Mouse (Mus musculus) adrenal gland, adult 8-10 months (tissue): ENCODE measurements around the gene Hoxa1. TPM values are rescaled to one million over a fixed set of nuclear protein-coding genes. Genes with fewer than 3 reads are reported as not detected.

ENCODE experiments used
- DNase-seq: peaks from one replicate; pipeline ENCODE4 v3.0.0; 2022
- total RNA-seq, 4 experiments: library from RNA; stranded (reverse); gene quantifications; 2 replicates each; pipeline ENCODE4 v1.2.4; 2022

Hoxa1 gene
- total RNA-seq, 4 experiments from 2014 or later, result 0.23 to 1.1 (median 0.83) TPM

- DNase-seq, result no peak
Measured at GRCm38 (mm10) chr6:52157466-52158275, 446 bp downstream of the Hoxa1 start.

GRCm38 (mm10) chr6:52156551-52157200 is 1.4 kb downstream of the Hoxa1 start:
- no peak for DNase-seq

DNA sequence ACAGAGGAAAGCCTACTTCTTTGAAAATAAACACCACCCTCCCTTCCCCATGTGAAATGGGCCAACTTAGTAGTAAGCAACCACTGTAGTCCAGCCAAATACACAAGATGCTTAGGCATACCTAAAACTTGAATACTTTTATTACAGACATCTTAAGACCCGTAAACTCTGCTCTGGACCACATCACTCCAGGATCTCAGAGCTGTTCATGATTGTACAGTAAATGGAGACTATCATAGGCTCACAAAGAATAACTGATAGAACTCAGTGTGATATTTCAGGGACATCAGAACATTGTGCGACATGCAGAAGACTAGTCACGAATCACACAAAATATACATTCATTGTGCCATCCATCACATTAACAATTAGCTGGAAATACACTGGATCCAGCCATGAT is 2.6 kb downstream of the Hoxa1 start:
- DNase-seq, result no peak

DNA sequence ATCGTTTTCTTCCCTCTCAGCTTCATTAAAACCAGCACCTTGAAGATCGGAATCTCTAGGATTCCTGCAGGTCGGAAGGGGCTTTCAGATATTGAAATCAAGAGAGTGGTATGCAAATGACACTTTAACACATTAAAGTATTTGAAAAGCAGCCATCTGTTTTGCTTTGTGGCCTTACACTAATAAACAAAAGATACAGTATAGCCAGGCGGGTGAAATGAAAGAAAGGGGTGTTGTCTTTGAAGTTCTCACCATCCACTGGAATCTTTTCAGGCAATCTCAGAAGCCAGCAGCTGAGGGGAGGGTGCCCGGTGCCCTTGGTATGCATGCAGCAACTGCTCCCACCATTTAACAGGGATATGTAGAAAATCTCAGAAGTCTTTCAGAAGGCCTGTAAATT is 4.1 kb downstream of the Hoxa1 start:
- no peak for DNase-seq

DNA sequence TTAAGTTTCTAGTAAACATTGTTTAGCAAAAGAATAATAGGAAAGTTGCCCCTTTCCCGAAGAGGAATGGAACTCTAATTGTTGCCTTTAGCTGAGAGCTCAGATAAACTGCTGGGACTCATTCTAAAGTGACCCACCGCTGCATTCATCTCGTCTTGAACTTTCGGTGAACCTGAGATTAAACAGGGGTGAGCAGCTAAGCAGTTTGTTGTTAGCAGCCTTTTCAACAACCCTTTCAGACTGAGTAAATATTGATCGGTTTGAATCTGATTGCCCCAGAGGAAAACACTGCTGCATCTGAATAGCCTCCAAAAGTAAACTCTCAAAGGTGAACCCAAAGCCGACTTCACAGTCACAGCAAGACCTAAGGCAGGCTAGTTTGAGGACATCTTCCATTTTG is 4.8 kb downstream of the Hoxa1 start:
- no peak for DNase-seq

GRCm38 (mm10) chr6:52152226-52153193 is 5.6 kb downstream of the Hoxa1 start:
- no peak for DNase-seq

DNA sequence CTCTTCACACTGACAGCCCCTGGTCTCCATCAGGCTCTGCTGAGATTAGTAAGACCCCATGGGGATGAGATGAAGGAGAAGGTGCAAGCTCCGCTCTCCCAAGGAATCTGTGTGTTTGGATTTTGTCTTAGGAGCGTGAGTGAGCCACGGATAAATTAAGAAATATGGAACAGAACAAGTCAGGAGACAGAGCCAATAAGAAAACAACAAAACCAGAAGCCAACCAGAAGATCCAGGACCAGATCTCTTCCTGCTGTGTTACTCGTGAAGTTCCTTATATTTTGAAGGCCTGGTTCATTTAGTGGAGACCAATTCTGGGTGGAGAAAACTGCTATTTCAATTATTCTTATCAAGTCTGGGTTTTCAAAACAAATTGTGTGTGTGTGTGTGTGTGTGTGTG is 6.5 kb downstream of the Hoxa1 start:
- no peak for DNase-seq

GRCm38 (mm10) chr6:52150401-52150966 is 7.6 kb downstream of the Hoxa1 start:
- DNase-seq, result no peak

DNA sequence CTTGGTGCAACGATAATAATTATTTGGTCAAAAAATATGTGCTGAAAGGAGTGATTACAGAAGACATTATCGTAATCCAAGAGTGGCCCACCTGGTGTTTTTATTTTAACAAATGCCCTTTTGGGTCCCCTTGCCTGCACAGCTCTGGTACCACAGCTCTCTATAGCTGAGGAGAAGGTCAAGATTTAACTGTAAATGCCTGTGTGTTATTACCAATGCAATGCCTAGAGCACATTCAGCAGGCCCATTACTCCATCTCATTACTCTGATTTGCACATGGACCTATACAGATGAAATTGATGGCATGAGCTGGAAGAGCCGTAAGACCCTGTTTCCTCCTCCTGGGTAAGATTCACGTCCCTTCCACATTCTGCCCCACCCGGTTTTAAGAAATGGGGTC is 19.0 kb downstream of the Hoxa1 start:
- DNase-seq, result no peak

- DNase-seq, result no peak
Measured at GRCm38 (mm10) chr6:52138576-52138975, 19.5 kb downstream of the Hoxa1 start.

DNA sequence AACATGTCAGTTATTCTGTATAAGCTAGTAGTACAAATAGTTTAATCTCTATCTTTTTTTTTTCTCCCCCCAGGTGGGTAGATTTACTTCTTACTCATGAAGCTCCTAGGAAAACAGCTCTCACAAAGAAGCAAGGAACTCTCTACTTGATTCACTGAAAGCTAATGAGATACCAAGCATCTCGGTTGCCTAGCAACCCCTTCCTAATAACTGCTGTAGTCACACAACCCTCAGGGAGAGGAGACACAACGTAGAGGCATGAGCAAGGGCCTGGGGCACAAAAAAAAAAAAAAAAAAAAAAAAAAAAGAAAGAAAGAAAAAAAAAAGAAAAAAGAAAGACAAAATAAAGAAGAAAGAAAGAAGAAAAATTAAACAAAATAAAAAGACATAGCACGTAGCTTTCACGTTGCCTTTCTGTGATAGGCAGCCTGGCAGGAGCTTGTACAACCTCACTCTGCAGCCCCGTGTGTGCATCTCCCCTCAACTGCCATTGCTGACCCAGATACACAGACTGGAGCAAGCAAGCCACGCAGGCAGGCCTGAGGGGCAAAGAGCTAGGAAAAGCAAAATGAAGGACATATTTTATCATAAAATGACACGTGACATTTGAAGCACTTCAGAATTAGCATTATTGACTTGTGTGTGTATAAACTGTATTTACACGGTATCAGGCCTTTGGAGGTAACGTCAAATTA is 20.1 kb downstream of the Hoxa1 start:
- no peak for DNase-seq

DNA sequence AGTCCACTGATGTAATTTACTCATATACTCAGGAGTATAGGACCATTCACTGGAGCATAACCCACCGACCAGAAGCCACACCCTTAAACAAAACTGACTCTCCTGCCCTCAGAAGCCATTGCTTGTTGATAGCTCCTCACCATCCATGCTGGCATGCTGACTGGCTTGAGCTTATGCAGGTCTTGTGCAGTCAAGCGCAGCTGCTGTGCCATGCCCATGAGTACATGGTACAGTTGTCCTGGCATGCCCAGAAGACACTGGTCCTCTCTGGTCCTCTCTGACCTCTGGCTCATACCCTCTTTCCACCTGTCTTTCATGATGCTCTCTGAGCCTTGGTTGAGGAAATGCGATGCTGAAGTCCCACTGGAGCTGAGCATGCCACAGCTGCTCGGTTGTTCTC is 34.4 kb downstream of the Hoxa1 start:
- DNase-seq, result no peak

- no peak for DNase-seq
Measured at GRCm38 (mm10) chr6:52121173-52121572, 36.9 kb downstream of the Hoxa1 start.

DNA sequence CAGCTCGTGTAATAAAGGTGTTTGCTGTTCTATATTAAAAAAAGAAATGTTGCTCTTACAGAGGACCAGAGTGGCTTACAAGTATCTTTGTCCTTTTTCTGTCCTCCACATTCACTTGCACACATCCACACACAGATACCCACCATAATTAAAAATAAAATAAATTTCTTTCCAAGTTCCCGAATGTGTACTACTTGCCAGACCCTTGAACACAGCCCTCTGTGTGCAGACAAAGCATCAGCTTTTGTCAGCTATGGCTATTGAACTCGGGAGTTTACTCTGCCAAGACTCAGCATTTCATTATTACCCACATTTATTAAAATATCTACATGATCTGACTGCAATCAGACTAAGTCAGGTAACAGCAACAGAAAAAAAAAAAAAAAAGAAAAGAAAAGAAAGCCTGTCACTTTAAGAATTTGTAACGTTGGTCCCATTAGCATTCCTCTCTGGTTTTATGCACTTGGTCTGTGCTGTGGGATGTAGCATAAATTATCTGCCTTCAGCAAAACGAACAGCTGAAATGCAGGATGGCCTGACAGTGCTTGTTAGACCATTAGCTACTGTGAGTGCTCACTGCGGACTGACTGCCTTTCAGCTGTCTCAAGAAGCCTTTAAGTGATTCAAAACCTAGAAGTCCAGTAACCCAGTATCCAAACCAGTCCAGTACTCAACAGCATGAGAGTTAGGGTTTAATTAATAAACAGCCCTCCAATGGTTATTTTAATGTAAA is 39.0 kb downstream of the Hoxa1 start:
- DNase-seq, result no peak

GRCm38 (mm10) chr6:52115899-52116298 is 42.2 kb downstream of the Hoxa1 start:
- no peak for DNase-seq

DNA sequence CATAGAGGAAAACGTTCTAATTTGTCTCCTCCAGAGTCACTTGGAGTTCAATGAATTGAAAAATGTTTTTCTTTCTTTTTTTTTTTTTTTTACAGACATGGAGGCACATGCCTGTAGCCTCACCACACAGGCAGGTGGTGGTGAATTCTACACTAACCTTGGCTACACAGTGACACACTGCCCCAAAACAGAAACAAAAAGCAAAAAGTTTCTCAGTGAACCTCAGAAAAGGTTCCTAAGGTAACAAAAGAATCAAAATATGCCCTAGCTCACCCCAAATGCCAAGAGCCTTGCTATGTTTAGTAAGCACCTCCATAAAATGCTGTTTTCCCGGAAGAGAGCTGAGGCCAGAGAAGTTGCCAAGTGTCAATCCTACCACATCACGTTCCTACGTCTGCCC is 46.3 kb downstream of the Hoxa1 start:
- DNase-seq, result no peak

GRCm38 (mm10) chr6:52107400-52107799 is 50.7 kb downstream of the Hoxa1 start:
- no peak for DNase-seq

DNA sequence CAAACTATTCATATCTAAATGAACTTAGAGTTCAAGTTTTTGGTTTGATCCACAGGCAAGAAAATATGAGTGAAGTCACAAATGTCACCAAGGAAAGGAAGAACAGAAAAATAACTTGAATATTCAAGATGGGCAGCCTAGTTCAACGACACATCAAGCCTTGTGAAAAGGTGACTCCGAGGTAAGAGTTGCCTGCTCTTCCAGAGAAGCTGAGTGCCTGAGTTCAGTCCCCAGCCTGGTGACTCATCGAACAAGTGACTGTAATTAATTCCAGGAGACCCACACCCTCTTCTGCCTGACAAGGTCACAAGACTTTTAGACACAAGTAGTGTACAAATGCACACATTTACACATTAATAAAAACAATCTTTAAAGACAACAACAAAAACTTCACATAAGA is 51.4 kb downstream of the Hoxa1 start:
- no peak for DNase-seq

GRCm38 (mm10) chr6:52106178-52106577 is 51.9 kb downstream of the Hoxa1 start:
- no peak for DNase-seq
